Mouse (Mus musculus) heart, postnatal 0 days (tissue): ENCODE measurements at regions not wholly inside any gene's neighbourhood (a gene's known extent, or its start where the extent isn't known, plus 50 kb on each side); places are given as distances from the start of the nearest gene placed in this dataset.

ENCODE experiments used
- CTCF ChIP-seq: IDR thresholded peaks from 2 replicates; pipeline ENCODE4 v1.5.1; 2016; ENCODE audit warnings: antibody characterized with exemption, control low read depth, low read depth
- EP300 ChIP-seq: IDR thresholded peaks from 2 replicates; pipeline ENCODE4 v1.6.1; 2016; ENCODE audit warnings: antibody characterized with exemption, low read depth

- TF ChIP-seq CTCF = no peak
- TF ChIP-seq EP300 = no peak
Measured at GRCm38 (mm10) chr6:94898881-94899280, 198.9 kb upstream of the Lrig1 start.
